Mouse (Mus musculus) liver, embryonic 14.5 days (tissue): ENCODE data around the gene Cbln3.

ENCODE experiments used
- CTCF ChIP-seq: IDR thresholded peaks from 2 replicates; pipeline ENCODE4 v1.5.1; 2016; ENCODE audit warnings: antibody characterized with exemption, low read depth, control low read depth
- EP300 ChIP-seq: IDR thresholded peaks from 2 replicates; pipeline ENCODE4 v1.6.1; 2016; ENCODE audit warnings: antibody characterized with exemption, low read depth

DNA sequence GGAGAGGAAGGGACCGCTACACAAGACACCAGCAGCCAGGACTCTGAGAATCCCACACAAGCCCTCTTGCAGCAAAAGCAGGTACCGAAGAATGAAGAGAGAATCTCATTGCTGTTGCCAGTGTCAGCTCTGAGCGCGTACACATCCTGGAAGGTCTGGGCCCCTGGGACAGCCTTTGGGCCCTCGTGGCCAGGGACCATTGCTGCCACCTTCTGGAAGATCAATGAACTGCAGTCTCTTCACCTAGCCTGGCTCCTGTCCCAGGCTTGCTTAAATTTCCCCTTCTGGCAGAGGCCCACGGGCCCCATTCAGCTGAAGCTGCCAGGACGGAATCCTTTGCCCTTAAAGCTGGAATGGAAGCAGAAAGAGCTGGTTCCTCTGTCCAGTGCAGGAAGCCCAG is 20.4 kb downstream of the Cbln3 start:
- TF ChIP-seq CTCF (peak; percentile 96), EP300 (no peak)
